Mouse (Mus musculus) adrenal gland, postnatal 4 days (tissue): ENCODE data around the gene Map3k21. TPM values are rescaled to one million over a fixed set of nuclear protein-coding genes. Genes with fewer than 3 reads are reported as not detected.
A peak's percentile ranks its signal among the peaks of the same experiment; 100 is the strongest.

Source experiments
- DNase-seq, 2 experiments: peaks; one replicate each; pipeline ENCODE4 v3.0.0; 2021 to 2022; ENCODE audit warnings: low spot score in 2 of 2, mixed read lengths in 2 of 2
- long read RNA-seq, 2 experiments: library from polyadenylated mRNA; stranded (forward); transcript quantifications; one replicate each; pipeline ENCODE4 v2.0.0; 2021
- total RNA-seq, 2 experiments: library from RNA; stranded (reverse); gene quantifications; 2 replicates each; pipeline ENCODE4 v1.2.3; 2021

Gene Map3k21
- 1 to 10 TPM; 2.3 to 4.6 TPM for total RNA-seq
- long read RNA-seq, experiment 1, partial matches to known transcripts, result 1 of 1 reads
- long read RNA-seq, experiment 1, other reads (novel, unspliced or antisense), result 0 of 1 reads
- long read RNA-seq, experiment 2, partial matches to known transcripts, result 1 of 1 reads
- long read RNA-seq, experiment 2, other reads (novel, unspliced or antisense), result 0 of 1 reads

DNA sequence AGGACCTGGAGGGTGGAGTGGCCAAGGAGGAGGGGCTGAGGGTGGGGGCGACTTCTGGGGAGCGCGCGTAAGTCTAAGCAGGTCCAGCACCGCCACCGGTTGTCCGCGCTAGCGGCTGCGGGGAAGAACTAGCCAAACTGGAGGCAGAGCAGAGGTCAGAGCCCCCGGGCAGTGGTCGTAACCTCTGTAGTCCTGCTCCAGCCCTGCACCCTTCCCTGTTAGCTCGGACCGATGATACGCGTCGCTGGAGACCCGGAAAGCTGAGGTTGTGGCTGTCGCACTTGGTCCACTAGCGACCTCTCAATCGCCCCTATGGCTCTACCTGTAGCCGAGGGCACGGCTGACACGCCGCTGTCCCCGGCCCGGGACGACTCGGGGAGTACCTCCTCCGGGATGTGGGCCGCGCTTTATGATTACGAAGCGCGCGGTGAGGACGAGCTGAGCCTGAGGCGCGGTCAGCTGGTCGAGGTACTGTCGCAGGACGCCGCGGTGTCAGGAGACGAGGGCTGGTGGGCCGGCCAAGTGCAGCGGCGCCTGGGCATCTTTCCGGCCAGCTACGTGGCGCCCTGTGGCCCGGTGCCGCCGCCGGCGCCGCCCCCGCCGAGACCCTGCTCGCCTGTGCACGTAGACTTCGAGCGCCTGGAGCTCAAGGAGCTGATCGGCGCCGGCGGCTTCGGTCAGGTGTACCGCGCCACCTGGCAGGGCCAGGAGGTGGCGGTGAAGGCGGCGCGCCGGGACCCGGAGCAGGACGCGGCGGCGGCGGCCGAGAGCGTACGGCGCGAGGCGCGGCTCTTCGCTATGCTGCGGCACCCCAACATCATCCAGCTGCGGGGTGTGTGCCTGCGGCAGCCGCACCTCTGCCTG is at the start of gene Map3k21:
Gene Map3k21 (plus strand): TSS at position 86 of the 864 bp plus-strand sequence.
- no peak for DNase-seq

DNA sequence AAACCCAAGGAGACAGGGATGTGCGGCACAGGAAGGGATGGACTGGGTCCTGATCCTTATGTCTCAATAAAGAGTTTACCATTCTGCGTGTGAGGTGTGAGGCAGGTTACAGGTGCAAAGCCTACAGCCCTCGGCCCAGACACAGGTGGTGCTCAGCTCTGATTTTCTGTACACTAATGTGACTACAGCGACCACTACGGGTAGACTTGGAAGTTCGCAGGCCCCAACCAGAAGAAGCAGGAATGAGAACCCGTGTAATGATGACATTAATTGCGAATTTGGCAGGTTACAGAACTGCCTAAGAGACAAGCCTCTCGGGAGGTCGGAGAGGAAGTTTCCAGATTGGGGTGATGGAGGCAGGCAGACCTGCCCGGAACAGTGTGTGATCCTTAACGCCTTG is 44.1 kb upstream of the Map3k21 start:
- no peak for DNase-seq

GRCm38 (mm10) chr8:125868552-125868951 is 41.7 kb upstream of the Map3k21 start:
- DNase-seq, result no peak

DNA sequence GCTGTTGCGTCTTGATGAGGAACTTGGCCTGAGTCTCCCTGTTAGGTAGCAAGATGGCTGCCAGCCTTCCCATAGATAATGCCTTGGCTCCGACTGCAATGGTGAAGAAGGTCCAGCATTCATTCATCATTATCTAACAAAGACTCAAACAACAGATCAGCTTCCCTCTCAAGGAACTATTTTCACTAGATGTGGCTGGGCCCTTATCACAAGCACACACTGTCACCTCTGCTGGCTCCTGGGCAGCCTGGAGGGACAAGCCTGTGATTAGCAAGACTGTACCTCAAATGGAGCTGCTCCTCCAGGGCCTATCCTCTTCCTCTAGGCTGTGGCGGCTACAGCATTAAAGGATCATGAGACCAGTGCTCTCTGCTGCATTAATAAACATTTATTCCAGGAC is 40.5 kb upstream of the Map3k21 start:
- no peak for DNase-seq

DNA sequence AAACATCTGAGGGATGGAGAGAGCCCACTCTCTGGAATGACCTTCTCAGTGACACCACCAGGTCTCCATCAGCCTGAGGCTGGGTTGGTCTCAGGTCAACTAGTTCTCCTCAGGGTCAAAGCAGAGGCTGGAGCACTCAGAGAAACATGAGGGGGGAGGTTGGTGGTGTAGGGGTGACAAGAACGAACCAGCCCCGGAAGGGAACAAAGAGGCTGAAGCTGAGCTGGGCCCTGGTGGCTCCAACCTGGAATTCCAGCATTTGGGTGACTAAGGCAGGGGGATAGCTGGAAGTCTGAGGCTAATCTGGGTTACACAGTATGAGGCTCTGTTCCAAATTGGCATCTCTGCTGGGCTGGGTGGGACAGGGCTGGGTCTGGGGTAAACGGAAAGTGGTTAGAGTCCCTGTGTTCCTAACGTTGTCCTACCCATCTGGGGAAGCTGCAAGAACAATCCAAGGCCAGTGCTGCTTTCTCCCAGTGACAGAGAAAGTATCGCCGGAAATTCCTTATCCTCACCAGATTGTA is 40.0 kb upstream of the Map3k21 start:
- no peak for DNase-seq

DNA sequence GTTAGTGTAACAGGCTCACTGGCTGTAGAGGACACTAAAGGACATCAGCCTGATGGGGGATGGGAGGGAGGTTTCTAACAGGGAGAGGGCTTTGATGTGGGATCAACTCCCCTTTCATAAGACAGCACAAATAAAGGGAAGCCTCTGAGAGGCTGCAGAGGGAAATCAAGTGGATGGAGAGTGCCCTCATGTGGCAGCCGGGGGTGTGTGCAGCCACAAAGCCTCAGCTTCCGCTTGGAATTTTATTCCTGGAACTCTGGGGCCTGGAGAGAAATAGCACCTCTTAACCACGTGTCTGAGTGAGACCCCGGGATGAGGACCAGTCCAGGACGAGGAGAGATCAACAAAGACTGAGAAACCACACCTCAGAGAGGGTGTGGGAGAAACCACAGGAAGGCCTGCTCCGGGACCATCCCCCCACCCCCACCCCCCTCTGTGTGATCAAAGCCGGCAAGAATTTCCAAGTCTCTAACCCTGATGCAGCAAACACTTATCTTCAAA is 39.4 kb upstream of the Map3k21 start:
- peak; percentile 35 to 51 for DNase-seq

DNA sequence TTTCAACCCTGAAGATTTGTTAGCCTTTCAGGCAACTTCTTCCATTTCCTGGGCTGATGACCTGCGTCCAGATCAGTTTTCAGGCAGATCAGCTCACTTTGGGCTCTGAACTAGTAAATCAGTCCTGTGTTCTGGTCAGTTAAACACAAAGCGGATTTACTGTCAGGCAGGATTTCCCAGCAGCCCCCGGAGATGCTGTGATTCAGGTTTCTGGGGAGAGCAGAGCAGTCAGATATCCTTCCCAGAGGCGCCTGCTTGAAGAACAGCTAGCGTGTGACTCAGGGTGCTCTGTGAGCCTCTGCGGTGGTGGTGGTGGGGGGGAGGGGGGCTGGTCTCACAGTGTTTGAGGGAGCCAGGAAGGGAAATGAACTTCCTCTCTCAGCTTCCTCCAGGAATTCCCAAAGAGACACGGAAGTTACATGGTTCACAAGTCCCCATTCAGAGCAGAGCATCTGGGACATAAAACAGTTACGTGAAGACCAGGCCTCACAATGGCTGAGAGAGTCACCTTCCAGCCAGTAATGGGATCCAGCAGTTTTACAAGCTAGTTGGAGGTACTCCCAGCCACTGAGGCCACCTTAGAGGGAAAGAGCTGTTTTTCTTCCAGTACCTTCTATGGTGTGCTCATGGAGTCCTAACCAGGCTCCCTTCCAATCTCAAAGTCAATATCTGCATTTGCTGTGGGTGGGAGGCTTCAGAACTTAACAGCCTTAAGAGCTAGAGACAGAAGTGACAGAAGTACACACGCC is 37.6 kb upstream of the Map3k21 start:
- DNase-seq, result no peak

DNA sequence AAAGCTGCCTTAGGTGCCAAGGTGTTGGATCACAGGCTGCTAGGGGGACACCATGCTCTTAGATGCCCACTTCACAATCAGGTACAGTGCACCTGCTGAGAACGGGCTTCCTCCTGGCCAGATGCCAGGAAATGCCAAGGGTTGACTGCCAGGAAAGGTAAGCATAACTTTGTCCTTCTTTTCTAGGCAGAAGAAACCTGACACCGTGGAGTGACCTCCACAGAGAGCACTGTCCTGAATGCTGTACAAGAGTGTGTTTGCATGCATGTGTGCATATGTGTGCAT is 37.1 kb upstream of the Map3k21 start:
- no peak for DNase-seq

DNA sequence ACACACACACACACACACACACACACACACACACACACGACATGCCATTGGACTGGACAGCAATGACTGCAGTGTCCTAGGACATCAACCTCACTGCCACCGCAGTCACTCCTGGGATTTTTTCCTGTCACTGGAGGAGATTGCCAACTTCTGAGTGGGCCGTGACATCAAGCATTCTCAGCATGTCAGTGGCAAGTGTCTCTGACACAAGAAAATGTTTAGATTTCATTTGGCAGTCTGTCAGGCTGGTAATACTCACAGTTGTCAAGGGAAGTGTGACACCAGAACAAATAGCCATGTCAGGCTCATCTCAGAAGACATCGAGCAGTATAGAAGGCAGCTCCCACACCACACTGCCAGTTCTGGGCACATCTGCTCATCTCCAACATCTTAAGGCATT is 29.8 kb upstream of the Map3k21 start:
- DNase-seq, result no peak

GRCm38 (mm10) chr8:125887549-125887948 is 22.7 kb upstream of the Map3k21 start:
- no peak for DNase-seq

GRCm38 (mm10) chr8:125889920-125890319 is 20.3 kb upstream of the Map3k21 start:
- no peak for DNase-seq

DNA sequence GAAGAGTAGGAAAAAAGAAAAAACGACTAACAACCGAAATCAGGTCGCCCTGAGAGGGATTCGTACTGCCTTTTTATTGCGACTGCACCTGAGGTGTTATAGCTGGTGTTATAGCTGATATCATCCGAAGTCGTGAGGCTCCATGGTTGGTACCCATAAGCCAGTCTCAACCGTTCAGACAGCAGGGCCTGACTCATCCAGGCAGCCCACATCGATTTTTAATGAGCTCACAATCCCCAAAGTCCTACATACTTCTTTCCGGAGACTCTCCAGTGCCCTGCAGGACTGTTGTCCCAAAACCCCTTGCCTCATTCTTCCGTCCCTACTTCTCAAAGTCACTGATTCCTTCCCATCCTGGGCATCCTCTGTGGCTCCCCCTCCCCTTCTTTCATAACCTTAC is 12.9 kb upstream of the Map3k21 start:
- DNase-seq, result no peak

DNA sequence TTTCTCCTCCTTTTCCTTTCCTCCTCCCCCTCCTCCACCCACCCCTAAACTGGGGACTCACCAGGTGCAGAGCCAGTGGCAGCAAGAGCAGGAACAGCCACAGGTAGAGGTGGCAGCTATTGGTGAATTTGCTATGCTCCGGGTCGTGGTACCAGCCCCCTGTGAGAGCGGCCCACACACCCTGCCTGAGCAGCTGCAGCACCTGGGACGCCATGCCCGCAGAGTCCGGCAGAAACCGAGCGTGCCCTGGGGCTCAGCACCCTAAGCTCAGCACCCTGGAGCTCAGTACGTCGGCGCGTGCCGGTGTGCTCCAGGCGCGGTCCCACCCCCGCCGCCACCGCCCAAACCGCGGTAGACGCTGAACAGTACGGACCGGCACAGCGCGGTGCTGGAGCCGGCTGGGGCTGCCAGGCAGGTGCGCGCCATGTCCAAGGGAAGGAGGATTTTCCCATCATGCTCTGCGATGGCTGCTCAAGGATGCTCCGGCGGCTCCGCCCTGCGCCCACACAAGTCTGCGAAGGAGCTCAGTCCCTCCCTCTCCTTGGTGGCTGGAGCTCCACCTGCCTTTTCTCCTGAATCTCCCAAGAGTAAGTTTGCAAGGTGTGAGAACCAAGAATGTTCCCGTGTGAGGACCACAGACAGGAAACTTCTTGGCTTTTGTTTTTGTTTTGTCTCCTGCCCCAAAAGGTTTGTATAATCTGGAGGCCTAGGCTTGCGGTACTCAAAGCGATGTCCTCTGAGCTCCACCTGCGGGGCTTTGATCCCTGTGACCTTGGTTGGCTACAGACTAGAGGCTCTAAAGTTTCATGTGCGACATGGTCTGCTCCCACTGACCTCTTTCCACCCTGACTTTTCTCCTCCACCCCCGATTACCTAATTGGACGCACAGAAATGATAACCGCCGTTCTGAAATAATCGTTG is 12.1 kb upstream of the Map3k21 start, which contains the start of gene Pcnx2:
Gene Pcnx2 (minus strand): TSS at position 450 of the 921 bp plus-strand sequence.
- no peak for DNase-seq

GRCm38 (mm10) chr8:125898899-125899298 is 11.4 kb upstream of the Map3k21 start:
- no peak for DNase-seq

DNA sequence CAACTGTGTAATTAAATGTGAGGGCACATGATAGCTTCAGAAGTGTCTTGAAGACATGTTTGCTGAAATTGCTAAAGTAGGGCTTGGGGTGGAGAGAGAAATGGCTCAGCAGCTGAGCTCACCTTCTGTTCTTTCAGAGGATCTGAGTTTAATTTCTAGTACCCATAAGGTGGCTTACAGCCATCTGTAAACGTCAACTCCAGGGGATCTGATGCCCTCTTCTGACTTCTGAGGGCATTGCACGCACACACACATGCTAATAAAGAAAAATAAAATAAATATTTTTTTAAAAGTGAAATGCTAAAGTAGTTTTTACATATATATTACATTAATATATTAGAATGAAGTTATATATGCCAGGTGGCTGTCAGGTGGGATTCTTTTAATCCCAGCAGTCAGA is 9.1 kb upstream of the Map3k21 start:
- DNase-seq, result no peak

- no peak for DNase-seq
Measured at GRCm38 (mm10) chr8:125902521-125902920, 7.7 kb upstream of the Map3k21 start.

DNA sequence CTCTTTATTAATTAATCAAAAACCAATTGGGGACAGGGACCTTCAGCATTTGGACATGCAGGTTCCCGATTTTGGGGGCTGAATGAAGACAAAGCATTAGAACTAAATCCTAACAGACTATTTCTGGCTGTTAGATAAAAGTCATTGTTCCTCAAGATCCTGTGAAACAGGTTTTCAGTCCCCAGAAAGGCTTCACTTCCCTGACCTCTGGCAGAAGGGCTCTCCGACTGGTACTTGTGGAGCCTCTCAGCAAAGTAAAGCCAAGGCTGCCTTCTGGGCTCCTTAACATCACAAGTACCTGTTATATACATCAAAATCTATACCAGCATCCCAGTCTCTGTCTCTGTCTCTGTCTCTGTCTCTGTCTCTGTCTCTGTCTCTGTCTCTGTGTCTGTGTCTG is 4.9 kb upstream of the Map3k21 start:
- no peak for DNase-seq

- no peak for DNase-seq
Measured at GRCm38 (mm10) chr8:125907311-125907710, 2.9 kb upstream of the Map3k21 start.

DNA sequence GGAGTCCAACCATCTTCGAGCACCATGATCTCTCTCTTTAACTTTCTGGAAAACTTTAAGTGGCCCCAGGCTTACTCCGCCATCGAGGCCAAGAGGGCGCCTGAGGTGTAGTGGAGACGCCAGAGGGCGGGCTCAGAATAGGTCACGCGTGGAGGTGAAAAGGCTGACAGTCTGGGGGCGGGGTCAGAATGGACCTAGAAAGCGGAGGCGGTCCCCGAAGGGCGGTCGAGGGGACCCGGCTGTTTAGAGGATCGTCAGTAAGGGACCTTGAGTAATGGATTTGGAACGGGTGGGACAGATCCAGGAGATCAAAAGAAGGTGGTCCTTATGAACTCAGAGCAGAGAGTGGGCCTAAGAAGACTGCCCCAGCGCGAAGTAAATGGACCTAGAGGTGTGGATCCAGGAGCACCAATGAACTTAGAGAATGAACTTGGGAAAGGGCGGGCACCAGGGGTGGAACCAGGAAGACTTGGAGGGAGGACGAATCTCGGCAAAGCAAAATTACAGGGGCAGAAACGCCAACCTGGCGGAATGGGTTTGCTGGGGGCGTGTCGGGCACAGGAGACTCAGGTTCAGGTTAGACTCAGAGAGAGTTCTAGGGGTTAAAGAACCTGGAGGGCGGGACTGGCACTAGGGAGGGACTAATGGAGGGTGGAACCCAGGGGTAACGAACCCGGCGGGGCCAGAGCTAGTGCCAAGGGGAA is 437 bp upstream of the Map3k21 start:
- DNase-seq, result peak in 1 of 2 experiments; percentile 44

DNA sequence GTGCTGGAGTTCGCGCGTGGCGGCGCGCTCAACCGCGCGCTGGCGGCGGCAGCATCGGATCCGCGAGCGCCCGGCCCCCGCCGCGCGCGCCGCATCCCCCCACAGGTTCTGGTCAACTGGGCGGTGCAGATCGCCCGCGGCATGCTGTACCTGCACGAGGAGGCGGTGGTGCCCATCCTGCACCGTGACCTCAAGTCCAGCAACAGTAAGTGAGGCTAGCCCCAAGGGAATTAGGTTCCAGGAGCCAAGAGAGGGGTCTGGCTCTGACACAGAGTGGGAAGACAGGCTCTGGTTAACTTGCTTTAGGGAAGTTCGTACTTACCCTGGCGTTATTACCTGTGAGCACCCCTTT is 955 bp downstream of the Map3k21 start:
- no peak for DNase-seq
